Mouse (Mus musculus) lung, postnatal 10 days (tissue): ENCODE results near the gene Cd52.
"Not testable (repeated sequence)": the region's sequence is repeated elsewhere in the genome, so short reads cannot be mapped to it uniquely, and the experiment has no call there.

Experiments
- DNase-seq: peaks from one replicate; pipeline ENCODE4 v3.0.0; 2021

The Cd52 gene

DNA sequence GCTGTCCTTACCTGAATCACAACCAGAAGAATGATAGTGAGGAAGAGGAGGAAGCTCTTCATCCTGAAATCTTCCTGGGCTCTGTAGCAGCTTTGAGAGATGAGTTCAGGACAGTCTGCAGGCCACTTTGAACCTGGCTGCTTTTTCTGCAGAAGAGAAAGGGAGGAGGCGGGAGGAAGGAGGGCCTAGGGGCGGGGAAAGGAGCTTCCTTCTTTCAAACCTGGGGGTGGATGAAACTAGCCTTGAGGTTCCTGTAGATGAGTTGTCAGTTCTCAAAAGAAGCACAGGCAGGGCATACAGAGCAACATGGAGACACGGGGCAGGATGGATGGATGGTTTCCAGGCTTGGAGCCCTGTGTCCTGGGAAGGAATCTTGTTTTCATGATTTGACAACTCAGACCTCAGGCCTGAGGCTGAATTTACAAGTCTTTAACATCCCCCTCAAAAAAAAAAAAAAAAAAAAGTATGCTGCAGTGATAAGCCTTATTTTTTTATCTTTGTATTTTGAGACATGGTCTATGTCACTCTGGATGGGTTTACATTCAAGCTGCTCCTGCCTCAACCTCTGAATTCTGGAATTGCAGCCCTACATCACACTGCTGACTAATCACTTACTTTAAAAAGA is at the start of gene Cd52:
Gene Cd52, minus strand, starts transcription at position 160 of the 625 bp plus-strand sequence.
- peak; percentile 60 for DNase-seq

DNA sequence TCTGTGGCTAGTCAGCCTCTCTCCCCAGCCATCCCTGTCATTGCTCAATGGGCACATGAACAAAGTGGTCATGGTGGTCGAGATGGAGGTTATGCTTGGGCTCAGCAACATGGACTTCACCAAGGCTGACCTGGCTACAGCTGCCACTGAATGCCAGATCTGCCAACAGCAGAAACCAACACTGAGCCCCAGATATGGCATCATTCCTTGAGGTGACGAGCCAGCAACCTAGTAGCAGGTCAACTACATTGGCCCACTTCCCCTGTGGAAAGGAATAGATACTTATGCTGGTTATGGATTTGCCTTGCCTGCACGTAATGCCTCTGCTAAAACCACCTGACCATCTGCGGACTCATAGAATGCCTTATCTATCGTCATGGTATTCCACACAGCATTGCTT is 49.4 kb upstream of the Cd52 start:
- not testable (repeated sequence) for DNase-seq

DNA sequence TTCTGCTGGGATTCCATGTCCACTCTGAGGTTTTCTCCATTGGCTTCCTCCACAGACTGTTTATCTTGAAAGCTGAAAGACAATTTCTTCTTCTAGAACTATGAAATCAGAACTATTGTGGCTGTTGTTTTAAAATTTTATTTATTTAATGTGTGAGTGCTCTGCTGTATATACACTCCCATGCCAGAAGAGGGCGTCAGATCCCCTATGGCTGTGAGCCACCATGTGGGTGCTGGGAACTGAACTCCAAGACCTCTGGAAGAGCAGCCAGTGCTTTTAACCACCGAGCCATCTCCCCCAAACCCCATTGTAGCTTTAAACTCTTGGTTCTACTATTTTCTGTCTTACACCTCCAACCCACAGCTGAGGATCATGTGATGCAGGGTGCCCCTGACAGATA is 44.0 kb upstream of the Cd52 start:
- no peak for DNase-seq

DNA sequence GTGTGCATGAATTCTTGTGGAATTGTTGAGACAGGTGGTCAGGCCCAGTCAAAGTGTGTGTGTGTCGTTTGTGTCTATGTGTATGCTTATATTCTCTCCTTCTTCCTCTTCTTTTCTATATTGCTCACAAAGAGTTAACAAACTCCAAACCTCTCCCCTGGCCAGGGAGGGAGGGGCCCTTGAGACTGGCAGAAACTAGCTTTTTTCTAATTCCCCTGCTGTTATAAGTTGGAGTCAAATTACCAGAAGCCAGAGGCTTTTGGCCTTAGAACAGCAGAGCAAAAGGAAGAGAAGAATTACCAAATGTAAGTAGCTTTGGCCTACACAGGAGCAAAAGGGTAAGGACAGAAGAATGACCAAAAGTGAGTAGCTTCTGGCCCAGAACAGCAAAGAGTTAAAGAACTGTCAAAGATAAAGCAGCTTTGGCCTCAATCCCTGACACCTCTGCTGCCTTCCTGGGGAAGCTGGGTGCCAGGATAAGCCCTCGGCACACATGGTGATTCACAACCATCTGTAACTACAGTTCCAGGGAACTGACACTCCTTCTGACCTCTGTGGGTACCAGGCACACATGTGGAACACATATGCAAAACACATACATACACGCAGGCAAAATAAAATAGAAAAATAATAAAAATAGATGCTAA is 41.5 kb upstream of the Cd52 start:
- DNase-seq: no peak

DNA sequence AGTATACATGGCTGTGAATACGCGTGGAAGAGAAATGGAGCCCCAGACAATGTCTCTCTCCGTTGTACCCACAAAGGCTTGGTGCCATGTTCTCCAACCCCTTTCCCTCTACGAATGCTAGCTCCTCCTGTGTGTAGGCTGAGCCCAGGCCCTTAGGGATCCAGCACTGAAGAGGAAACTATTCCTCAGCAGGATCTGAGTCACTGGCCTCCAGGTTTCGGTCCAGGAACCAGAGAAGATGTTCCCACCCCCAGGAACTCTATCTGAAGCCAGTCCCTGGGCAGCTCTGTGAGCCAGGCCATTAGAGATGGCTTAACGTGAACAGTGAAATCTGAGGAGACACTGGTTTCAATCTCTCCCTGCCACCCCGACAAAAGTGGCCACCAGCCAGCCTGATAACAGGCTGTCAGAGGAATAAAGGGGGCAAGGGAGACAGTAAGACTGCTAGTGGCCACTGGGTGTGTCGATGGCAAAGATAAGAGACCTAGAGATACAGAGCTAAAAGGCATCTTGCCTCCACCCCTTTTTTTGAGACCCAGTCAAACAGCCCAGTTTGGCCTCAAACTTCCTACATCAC is 37.7 kb upstream of the Cd52 start:
- no peak for DNase-seq

DNA sequence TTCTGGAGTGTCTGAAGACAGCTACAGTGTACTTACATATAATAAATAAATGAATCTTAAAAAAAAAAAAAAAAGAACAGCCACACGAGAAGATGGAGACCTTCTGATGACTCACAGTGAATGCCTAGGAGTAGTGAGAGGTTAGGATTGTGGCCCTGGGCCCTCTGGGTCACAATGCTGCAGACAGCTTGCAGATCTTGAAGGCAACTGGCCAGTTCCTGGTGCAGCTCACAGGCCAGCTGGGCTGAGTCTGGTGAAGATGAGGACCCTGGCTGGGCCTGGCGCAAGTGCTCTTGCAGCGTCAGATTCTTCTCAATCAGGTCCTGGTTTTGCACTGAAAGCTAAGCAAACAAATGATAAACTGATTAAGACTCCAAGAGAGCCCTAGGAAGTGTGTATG is 37.2 kb upstream of the Cd52 start:
- no peak for DNase-seq

DNA sequence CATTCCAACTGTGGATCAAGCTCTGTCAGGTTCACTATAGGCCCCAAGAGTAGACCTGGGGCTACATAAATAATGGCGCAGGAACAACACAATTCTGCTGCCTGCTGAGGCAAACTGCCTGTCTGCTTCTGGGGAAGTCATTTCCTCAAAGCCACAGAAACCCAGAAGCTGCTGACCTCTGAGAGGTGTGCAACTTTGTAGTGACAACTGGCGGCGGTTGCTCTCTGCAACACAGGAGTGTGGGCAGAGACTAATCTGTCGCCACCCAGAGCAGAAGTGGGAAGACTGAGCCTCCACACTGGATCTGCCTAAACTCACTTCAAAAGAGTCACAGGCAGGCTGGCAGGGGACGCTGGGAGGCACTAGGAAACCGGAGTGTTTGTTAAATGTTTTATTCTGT is 34.6 kb upstream of the Cd52 start:
- DNase-seq: peak; percentile 33

DNA sequence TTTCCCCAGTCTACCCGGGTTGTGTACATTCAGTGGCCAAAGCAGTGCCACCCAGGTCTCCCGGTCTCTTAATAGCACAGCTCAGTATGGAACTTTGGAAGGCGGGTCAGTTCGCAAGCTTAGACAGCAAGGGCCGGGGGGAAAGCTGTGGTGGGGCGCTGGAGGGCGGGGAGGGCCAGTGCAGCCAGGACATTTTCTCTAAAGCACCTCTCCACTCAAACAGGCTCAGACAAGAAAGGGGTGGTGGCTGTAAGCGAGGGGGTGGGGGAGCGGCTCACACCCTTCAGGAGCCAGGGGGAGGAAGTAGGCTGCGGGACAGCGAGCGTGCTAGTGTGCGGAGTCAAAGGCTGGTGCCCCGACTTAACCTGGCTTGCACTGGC is 34.1 kb upstream of the Cd52 start:
- peak; percentile 69 for DNase-seq

DNA sequence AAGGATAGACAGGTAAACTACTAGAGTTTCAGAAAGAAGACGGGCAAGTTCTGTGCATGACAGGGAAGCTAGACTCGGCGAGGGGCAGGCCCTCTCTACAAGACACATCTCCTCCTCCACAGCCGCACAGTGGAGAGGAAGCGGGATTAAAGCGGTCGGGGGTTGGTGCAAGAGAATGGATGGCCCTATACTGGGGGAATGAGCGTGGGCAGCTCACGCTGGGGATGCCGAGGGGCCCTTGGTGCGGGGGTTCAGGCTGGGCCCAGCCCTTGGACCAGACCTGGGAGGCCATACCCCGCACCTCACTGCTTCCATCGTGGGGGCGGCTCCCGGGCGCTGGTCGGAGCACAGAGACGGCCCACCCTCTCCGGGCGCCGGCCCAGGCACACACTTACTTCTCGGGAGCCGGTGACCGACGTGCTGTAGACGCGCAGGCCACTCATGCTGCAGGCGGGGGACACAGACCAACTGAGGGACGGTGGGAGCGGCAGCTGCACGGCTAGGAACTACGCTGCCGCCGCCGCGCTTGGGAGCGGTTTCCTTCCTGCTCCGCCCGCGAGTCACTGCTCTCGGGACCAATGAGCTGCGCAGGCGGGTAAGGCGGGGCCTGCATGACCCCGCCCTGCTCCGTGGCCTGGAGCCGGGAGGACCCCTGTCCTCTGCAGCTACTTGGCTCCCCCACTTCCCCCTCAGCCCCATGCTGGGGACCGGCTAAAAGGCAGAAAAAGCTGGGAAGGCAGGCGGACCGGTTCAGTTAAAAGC is 33.5 kb upstream of the Cd52 start, which contains the start of gene Sh3bgrl3:
Gene Sh3bgrl3, minus strand, starts transcription at position 569 of the 762 bp plus-strand sequence.
- peak; percentile 94 for DNase-seq

DNA sequence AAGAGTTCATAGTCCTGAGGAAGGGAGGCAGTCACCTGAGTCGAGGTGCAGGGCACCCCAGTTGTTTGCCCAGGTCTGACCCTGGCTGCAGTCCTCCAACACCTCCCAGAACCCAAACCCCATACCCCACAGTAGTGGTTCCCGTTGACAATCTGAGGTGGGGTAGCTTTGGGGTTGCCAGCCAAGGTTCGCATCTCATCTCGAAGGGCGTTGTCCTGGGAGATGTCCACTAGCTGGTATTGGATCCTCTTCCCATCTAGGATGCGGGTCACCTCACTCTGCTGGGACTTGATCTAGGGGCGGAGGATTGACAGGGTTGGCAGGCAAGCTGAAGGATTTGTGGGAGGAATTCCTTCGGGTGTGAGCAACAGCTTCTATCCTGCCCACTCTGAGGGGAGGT is 32.9 kb upstream of the Cd52 start:
- no peak for DNase-seq

DNA sequence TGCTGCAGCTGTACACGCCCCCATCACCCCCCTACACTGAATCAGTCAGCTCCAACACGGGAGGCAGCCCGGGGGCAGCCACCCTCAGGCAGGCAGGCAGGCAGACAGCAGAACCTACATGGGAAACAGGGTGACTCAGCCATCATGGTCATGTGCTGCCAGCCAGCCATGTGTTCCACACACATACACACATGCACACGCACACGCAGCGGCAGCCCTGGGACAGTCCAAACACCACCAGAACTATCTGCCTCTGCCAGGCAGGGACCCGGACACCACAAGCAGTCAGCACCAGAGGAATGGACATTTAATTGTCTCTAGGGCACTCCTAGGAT is 32.2 kb upstream of the Cd52 start:
- DNase-seq: no peak

DNA sequence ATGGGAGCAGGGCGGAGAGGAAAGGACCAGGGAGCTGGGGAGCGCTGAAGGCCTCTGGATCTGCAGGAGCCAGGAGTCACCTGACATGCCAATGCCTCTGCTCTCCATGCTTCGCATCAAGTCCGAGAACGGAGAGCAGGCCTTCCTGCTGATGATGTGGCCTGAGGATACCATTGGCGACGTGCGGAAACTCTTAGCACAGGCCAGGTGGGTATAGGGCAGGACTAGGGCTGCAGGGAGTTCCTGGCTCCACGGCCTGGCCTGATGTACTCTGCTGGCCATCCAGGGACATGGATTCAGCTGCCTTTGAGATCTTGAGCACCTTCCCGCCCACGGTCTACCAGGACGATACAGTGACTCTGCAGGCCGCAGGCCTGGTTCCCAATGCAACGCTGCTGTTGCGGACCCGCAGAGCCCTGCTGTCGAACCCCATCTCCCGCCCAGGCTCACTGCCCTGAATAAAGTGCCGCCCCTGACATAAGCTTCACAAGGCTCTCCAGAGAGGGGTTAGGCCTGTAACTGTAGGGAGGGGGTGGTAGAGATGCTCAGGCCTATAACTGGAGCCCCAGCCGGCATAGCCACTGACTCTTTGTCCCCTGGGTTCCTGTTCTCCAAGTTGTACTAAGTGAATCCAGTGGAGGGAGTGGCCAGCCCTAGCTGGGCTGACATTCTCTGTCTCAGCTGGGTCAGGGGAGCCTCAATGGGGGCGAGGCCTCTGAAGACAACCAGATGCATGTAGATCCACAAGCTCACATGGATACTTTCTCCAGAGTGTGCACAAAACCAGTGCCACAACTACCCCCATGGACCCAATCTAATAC is 31.6 kb upstream of the Cd52 start:
- DNase-seq: no peak

DNA sequence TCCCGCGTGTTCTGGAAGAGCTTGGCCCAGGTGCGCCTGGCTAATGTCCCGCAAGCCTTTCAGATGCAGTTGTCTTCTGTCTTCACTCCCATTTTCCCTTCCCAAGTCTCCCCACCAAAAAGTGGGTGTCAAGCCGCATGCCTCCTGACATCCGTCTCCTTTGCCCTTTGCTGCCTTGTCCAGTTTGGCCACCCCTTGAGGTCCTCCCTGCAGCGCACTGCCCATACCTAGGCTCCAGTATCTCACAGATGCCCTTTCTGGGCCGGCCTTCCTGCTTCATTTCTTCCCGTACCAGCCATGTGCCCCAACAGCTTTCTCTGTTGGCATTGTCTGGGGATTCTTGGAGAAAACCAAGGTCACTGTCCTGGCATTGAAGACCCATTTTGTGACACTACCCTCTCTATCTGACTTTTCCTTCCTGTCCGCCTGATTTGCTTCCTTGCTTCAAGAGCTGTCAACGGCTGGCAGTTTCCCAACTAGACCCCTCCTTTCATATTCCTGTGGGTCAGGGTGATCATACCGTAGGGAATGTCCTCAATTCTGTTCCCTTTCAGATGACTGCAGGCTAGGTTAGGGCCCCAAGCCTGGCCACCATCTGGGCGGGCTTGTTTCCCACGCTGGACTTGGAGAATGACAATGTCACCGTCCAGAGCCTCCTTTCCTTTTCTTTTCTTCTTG is 30.6 kb upstream of the Cd52 start:
- no peak for DNase-seq

DNA sequence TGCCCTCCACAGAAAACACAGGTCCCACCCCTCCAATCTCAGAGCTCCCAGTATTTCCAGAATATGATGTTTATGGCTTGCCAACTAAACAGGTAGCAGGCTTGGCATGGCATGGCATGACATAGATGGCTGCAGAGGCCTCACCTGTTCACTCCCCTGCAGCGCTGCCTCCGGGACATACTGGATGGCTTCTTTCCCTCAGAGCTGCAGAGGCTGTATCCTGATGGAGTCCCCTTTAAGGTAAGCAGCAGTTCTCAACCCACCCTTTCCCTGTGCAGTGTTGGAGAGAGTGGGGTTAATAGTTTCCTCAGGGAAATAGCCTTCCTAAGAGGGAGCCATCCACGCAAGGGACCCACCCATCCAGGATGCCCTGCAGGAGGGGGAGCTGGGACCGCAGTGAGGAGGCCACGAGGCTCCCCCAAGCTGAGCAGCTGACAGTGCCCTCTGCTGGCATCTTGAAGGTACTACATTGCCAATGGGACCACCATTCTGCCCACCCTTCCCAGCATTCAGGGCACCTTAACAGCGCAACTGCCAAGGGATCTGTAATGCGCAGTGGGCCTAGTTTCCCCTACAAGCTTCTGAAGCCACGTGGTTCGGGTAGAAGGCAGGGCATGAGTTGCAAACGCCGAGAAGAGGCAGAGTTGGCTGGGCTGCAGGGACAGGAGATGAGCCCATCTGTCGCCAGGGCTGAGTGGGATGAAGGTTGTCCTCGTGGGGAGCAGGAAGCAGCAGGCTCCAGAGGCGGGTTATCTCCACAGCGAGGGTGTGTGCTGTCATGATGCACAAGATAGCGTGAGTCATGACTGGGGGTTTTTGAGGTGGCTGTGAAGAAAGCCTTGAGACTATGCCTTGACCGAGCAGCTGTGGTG is 29.0 kb upstream of the Cd52 start:
- DNase-seq: peak; percentile 56

DNA sequence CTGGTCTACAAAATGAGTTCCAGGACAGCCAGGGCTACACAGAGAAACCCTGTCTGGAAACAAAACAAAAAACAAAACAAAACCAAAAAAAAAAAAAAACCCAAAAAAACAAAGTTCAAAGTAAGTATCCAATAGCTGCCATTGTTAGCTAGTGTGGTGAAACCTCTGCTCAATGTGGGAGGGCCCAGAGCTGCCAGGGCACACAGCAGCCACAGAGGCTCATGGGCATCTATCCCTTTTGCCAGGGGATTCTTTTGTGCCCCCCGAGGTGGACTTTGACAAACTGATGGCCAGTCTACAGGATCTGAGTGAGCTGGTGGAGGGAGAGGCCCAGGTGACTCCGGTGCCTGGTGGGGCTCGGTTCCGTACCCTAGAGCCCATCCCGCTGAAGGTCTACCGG is 28.3 kb upstream of the Cd52 start:
- DNase-seq: no peak

DNA sequence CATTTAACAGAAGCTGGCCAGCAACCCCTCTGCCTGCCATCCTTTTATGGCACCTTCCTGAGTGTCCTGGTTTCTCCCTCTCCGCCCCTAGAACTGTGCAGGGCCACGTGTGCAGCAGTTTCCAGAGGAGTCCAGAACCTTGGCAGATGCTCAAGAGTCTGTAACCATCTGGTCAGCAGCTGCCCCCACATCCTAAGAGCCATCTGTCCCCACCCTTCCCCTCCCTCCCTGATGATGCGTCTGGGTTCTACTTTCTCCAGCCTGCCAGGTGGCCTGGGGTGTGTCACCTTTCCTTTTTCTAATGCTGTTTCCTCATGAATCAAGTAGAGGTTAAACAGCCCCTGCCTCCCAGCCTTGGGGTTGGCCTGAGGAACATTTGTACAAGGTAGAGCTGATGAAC is 27.4 kb upstream of the Cd52 start:
- no peak for DNase-seq

DNA sequence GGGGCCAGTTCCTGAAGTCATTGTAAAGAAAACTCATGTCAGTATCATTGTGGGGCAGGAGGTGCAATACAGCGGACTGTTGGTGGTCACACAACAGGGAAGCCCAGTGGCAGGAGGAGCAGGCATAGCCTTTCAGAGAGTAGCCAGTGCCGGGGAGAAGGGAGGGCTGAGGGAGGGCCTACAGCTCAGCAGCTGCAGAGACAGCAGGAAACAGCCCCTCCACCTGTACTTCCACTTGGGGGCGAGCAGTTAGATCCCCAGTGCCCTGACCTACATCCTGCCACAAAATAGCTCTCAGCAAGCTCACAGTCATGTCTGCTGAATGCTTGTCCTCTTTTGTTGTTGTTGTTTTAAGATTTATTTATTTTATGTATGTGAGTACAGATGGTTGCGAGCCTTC is 26.7 kb upstream of the Cd52 start:
- DNase-seq: no peak

DNA sequence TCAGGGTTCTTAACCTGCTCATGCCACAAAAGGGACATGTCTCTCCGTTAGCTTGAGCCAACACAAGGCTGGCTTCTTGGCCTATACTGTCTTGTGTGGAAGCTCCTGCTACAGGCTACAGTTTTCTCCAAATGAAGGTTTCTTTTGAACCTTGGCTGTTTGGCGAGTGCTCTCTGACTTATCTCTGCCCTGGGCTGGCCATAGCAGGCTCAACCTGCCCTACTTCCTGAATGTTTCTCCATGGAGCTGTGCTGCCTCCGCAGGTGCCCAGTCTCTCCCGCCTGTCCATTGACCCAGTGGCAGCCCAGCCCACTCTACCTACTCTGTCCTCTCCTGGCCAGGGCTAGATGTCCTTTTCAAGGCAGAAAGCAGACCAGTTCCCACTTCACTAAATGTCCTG is 26.0 kb upstream of the Cd52 start:
- DNase-seq: no peak

DNA sequence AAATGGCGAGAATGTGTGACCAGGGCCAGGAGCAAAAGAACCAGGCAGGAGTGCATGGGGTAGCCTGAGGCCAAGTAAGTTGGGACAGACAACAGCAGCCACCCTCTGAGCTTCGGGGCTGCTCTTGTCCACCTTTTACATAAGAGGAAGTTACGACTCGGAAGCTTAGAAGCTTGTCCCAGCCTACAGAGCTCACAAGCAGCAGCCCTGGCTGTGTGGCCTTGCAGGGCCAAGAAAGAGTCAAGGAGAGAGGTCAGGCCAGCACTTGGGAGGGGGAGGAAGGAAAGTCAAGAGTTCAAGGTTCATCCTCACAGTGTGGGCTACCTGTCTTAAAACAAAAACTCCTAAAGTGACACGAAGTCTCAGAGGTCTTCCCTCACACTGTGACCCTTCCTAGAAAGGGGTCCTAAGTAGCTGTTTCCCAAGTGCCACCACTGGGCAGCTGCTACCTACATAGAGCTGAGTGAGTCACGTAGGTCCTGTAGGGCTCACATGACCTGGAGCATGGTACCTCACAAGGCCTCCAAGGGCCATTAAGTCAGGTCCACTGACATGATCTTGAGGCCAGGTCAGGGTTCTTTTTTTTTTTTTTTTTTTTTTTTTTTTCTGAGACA is 25.4 kb upstream of the Cd52 start:
- no peak for DNase-seq

DNA sequence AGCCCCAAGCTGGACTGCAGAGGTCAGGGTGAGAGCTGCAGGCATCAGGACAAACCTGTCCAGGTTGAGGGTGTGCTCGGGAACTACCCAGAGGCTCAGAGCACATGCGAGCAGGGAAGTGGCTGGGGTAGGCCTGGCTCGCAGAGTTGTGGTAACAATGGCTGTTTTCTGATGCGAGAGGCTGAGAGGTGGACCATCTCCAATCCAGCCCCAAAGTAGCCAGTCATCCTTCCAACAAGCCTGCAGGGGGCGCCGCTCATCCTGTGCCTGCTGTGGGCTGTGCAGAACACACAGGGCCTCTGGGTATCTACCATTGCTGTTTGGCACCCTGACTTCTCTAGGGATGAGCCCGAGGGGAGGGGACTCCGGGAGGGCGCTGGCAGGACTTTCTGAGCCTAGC is 24.8 kb upstream of the Cd52 start:
- DNase-seq: no peak

DNA sequence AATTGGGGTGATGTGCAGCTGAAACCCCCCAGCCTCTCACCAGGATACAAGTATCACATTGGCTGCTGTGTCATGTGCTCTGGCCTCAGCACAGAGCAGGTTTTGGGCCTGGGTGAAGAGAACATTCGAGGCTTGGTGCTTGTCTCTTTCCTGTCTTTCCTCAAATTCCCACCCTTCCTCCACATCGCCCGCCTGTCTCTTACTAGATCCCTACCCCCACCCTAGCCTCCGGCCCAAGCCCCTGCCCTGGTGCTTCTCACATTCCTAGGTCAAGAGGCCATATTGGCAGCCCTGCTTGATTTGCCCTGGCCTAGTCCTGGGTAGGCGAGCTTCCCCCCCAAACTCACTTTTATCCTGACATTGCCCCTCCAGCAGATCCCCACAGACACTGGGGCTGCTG is 24.2 kb upstream of the Cd52 start:
- no peak for DNase-seq
